Mouse (Mus musculus) forebrain, embryonic 16.5 days (tissue): ENCODE results near the gene Ahsa1. TPM values are rescaled to one million over a fixed set of nuclear protein-coding genes. Genes with fewer than 3 reads are reported as not detected.
A peak's percentile ranks its signal among the peaks of the same experiment; 100 is the strongest.

Source experiments
- ATAC-seq: fragments of 200-750 bp; cut with Nextera tagmentation; 2 replicates; pipeline ENCODE4 v1.8.0; 2017; ENCODE audit warnings: mild to moderate bottlenecking, moderate library complexity
- H3K27ac ChIP-seq: fragments of 300-500 bp; sonication (generic); 2 replicates; pipeline ENCODE4 v1.5.1; 2014; ENCODE audit warnings: low read length, control low read depth
- H3K27me3 ChIP-seq: fragments of 300-500 bp; sonication (generic); replicated peaks from 2 replicates; pipeline ENCODE4 v1.6.1; 2014; ENCODE audit warnings: low read length; ENCODE audit not compliant: control insufficient read depth, insufficient read depth
- H3K36me3 ChIP-seq: fragments of 300-500 bp; sonication (generic); 2 replicates; pipeline ENCODE4 v1.6.1; 2014; ENCODE audit not compliant: control insufficient read depth, insufficient read depth
- H3K4me1 ChIP-seq: fragments of 300-500 bp; sonication (generic); replicated peaks from 2 replicates; pipeline ENCODE4 v1.6.1; 2014; ENCODE audit warnings: low read length; ENCODE audit not compliant: control insufficient read depth, insufficient read depth
- H3K4me2 ChIP-seq: fragments of 300-500 bp; sonication (generic); 2 replicates; pipeline ENCODE4 v1.6.1; 2014; ENCODE audit warnings: mild to moderate bottlenecking, low read length, control low read depth
- H3K4me3 ChIP-seq: fragments of 300-500 bp; sonication (generic); replicated peaks from 2 replicates; pipeline ENCODE4 v1.5.1; 2014; ENCODE audit warnings: mild to moderate bottlenecking, low read length, control low read depth
- H3K9ac ChIP-seq: fragments of 300-500 bp; sonication (generic); replicated peaks from 2 replicates; pipeline ENCODE4 v1.6.1; 2014; ENCODE audit warnings: low read depth, low read length, control low read depth
- H3K9me3 ChIP-seq: fragments of 300-500 bp; sonication (generic); 2 replicates; pipeline ENCODE4 v1.6.1; 2016; ENCODE audit warnings: low read length; ENCODE audit not compliant: control insufficient read depth
- WGBS: fragments of 180-500 bp; shearing (Covaris S2); extraction: QIAGEN DNeasy Blood & Tissue Kit; methylation state at CpG from one replicate; pipeline ENCODE4 v1.1.7; 2014; 5-methylcytosine and 5-hydroxymethylcytosine counted together
- polyA plus RNA-seq: library from polyadenylated mRNA; unstranded; fragments of >200 nt; fragmentation: Nextera tagmentation; extraction: Ambion mirVana; gene quantifications from 2 replicates; pipeline ENCODE4 v1.2.1, GENCODE M21; 2015

Ahsa1 gene
- 222 TPM in 2 replicates for polyA plus RNA-seq

DNA sequence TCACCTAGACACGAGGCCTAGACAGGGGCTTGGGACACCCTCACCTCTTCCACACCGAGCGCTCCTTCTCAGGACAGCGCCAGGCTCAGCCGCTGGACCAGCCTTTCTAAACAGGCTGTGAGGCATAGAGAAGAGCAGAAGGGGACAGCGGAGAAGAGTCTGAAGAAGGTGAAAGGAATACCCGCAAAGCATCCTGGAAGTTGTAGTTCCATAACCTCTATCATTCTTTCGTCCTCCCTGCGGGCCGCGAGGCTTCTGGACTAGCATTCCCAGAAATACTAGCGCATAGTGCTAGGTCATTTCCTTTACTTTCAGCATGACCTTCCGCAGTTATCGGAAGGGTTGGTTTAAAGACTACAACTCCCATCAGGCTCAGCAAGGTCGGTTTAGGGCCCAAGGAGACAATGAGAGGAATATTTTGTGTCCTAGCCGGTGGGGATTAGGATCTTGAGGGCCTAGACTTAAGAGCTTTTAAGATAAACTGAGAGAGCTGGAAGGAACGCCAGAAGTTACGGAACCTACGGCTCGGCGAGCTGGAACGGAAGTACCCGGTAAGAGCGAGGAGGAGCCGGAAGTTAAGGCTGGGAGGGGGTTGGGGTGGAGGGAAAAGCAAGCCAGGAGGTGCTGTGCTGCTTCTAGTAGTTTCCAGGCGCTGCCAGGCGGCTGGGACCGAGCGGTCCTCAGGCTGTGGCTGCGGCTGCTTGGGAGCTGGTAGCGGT is at the start of gene Ahsa1, which contains the start of gene Vipas39:
TSS of gene Ahsa1 (plus strand) at position 372 of the 719 bp plus-strand sequence.
TSS of gene Vipas39 (minus strand) at position 149 of the 719 bp plus-strand sequence.
- under 1% methylated on average over 31 of the region's 31 CpGs for WGBS

DNA sequence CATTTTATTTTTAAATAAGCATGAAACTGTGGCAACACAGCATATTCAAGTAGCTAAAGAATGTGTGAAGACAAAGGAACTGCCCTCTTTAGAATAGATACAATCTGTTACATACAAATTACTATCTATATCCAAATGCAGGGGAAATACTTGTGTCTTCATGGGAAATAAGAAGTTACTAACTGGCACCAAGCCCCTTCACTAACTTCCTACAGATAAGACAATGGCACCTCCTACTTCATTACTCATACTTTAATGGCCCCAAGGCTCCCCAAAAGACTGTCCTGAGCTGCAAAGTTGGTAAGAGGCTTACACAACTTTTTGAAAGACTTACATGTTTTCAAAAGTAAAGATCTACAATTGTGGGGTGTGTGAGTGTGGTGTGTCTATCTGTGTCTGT is 48.7 kb upstream of the Ahsa1 start:
- Histone ChIP-seq H3K36me3 (no peaks in the 10 kb centered on the region), H3K4me1 (no peaks in the 10 kb centered on the region), H3K27me3 (no peaks in the 10 kb centered on the region), H3K4me2 (no peak overlapping the region), H3K9me3 (no peaks in the 10 kb centered on the region), H3K4me3 (no peak overlapping the region), H3K27ac (no peak overlapping the region), H3K9ac (no peak overlapping the region)
- ATAC-seq = no peak

More for the DNA sequence above, at the start of gene Ahsa1, which contains the start of gene Vipas39:
- Histone ChIP-seq H3K4me3 (peak within 1 kb of the TSS; percentile 97), H3K4me2 (peak within 1 kb of the TSS; percentile 85), H3K9me3 (no peaks in the 10 kb centered on the region), H3K36me3 (peaks cover 20% of the 10 kb centered on the region), H3K9ac (peak within 1 kb of the TSS; percentile 92), H3K27ac (peak within 1 kb of the TSS; percentile 91), H3K27me3 (no peaks in the 10 kb centered on the region), H3K4me1 (peaks cover 23% of the 10 kb centered on the region)
- ATAC-seq = peak; percentile 97

DNA sequence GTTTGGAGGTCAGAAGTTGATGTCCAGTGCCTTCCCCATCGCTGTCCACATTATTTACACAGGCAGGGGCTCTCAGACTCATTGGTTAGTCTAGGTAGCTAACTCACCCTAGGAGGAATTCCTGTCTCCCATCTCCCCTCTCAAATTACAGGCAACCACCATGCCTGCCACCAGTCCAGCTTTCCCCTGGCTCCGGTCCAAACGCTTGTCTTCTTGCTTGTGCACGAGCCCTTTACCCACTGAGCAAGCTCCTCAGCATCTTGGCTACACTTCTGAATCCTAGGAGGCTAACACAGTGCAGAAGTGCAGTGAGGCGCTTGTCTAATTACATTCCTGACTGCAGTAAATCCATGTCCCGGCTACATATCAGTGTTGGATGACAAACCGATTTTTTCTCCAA is 46.9 kb upstream of the Ahsa1 start:
- WGBS = 60% methylated on average over 7 of the region's 7 CpGs
- H3K9ac ChIP-seq = no peak overlapping the region
- ATAC-seq = no peak
- no peak overlapping the region for H3K4me3 ChIP-seq
- H3K4me2 ChIP-seq = no peak overlapping the region
- H3K4me1 ChIP-seq = no peaks in the 10 kb centered on the region
- H3K27me3 ChIP-seq = no peaks in the 10 kb centered on the region
- no peak overlapping the region for H3K27ac ChIP-seq
- no peaks in the 10 kb centered on the region for H3K9me3 ChIP-seq
- H3K36me3 ChIP-seq = no peaks in the 10 kb centered on the region

GRCm38 (mm10) chr12:87224950-87225349 is 41.3 kb upstream of the Ahsa1 start:
- 75% methylated on average over 10 of the region's 10 CpGs for WGBS
- H3K9me3 ChIP-seq = no peaks in the 10 kb centered on the region

DNA sequence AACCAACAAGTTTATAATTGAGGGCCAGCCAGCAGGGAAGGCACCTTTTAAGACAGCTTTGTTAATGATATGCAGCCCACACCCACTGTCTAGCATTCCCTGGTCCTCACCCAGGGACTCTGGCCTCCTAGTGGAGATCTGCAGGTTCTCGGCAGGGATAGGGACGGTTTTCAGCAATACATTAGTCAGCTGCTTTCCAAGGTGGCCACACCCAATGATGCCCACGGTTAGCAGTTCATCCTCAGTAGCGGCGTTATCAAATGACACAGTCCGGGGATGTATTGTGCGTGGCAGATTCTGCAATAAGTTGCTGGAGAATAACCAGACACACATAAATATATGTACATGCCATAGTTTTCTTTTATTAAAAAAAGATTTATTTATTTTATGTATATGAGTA is 39.5 kb upstream of the Ahsa1 start:
- Histone ChIP-seq H3K4me3 (no peak overlapping the region), H3K9ac (no peak overlapping the region), H3K36me3 (no peaks in the 10 kb centered on the region), H3K27me3 (no peaks in the 10 kb centered on the region), H3K9me3 (no peaks in the 10 kb centered on the region), H3K4me1 (no peaks in the 10 kb centered on the region), H3K27ac (no peak overlapping the region), H3K4me2 (no peak overlapping the region)
- 78% methylated on average over 7 of the region's 7 CpGs for WGBS
- no peak for ATAC-seq

More at GRCm38 (mm10) chr12:87224950-87225349, 41.3 kb upstream of the Ahsa1 start:
- ATAC-seq = no peak
- H3K36me3 ChIP-seq = no peaks in the 10 kb centered on the region
- H3K27ac ChIP-seq = no peak overlapping the region
- H3K9ac ChIP-seq = no peak overlapping the region
- H3K4me2 ChIP-seq = no peak overlapping the region
- no peak overlapping the region for H3K4me3 ChIP-seq
- no peaks in the 10 kb centered on the region for H3K27me3 ChIP-seq
- no peaks in the 10 kb centered on the region for H3K4me1 ChIP-seq

- Histone ChIP-seq H3K36me3 (no peaks in the 10 kb centered on the region), H3K27me3 (no peaks in the 10 kb centered on the region), H3K9me3 (no peaks in the 10 kb centered on the region), H3K4me1 (no peaks in the 10 kb centered on the region), H3K4me2 (no peak overlapping the region), H3K27ac (no peak overlapping the region), H3K9ac (no peak overlapping the region), H3K4me3 (no peak overlapping the region)
- 90% methylated on average over 2 of the region's 2 CpGs for WGBS
- ATAC-seq = no peak
Observed at GRCm38 (mm10) chr12:87229633-87230032, 36.6 kb upstream of the Ahsa1 start.

DNA sequence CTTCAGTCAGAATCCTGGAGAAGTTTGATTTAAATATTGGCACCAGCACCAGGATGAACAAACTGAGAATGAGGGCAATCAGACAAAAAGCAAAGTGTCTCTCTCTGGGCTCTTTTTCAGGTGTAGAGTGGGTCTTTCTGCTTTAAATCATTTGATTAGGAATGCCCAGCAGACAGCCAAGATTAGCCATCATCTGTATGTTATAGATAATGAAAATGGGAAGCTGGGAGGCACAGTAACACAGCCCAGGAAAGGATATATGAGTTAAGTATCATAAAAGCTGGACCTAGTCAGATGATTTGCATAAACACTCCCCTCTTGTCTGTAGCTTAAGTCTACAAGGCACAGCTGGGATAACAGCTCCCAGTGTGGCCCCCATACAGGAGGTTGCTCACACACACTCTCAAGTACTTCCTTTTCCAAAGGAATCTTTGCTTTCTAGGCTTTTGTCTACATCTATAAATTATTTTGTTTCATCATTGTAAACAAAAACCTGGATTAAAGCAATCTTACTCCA is 35.8 kb upstream of the Ahsa1 start:
- H3K36me3 ChIP-seq = no peaks in the 10 kb centered on the region
- H3K27me3 ChIP-seq = no peaks in the 10 kb centered on the region
- no peak for ATAC-seq
- no peak overlapping the region for H3K9ac ChIP-seq
- no peak overlapping the region for H3K4me3 ChIP-seq
- H3K9me3 ChIP-seq = no peaks in the 10 kb centered on the region
- H3K27ac ChIP-seq = no peak overlapping the region
- no peak overlapping the region for H3K4me2 ChIP-seq
- no peaks in the 10 kb centered on the region for H3K4me1 ChIP-seq

GRCm38 (mm10) chr12:87236882-87237483 is 29.3 kb upstream of the Ahsa1 start:
- H3K27ac ChIP-seq = no peak overlapping the region
- no peaks in the 10 kb centered on the region for H3K27me3 ChIP-seq
- no peak for ATAC-seq
- H3K4me3 ChIP-seq = no peak overlapping the region
- no peak overlapping the region for H3K9ac ChIP-seq
- no peaks in the 10 kb centered on the region for H3K4me1 ChIP-seq
- peaks cover 24% of the 10 kb centered on the region for H3K36me3 ChIP-seq
- no peak overlapping the region for H3K4me2 ChIP-seq
- H3K9me3 ChIP-seq = no peaks in the 10 kb centered on the region
- 92% methylated on average over 5 of the region's 5 CpGs for WGBS

GRCm38 (mm10) chr12:87238632-87239031 is 27.6 kb upstream of the Ahsa1 start, which contains the start of gene Noxred1:
Noxred1 (minus strand) TSS chr12:87238732.
- peaks cover 29% of the 10 kb centered on the region for H3K36me3 ChIP-seq
- H3K27me3 ChIP-seq = no peaks in the 10 kb centered on the region
- H3K9me3 ChIP-seq = no peaks in the 10 kb centered on the region
- no peak within 1 kb of the TSS for H3K4me3 ChIP-seq
- H3K27ac ChIP-seq = no peak within 1 kb of the TSS
- ATAC-seq = no peak
- H3K4me1 ChIP-seq = no peaks in the 10 kb centered on the region
- 95% methylated on average over 1 of the region's 1 CpGs for WGBS
- no peak within 1 kb of the TSS for H3K9ac ChIP-seq
- no peak within 1 kb of the TSS for H3K4me2 ChIP-seq
